Mouse (Mus musculus) bone marrow, adult 2 months (tissue): ENCODE results near the gene Gng13. TPM values are rescaled to one million over a fixed set of nuclear protein-coding genes. Genes with fewer than 3 reads are reported as not detected.

Experiments used
- H3K27ac ChIP-seq: fragments of 200-500 bp; 2 replicates; pipeline ENCODE4 v1.5.1; 2012; ENCODE audit warnings: low read depth, mild to moderate bottlenecking, control low read depth, inconsistent platforms, low read length; ENCODE audit not compliant: control insufficient read depth, poor library complexity, insufficient read depth
- H3K4me1 ChIP-seq: fragments of 200-500 bp; 2 replicates; pipeline ENCODE4 v1.6.1; 2011; ENCODE audit warnings: low read length; ENCODE audit not compliant: control insufficient read depth, insufficient read depth
- H3K4me3 ChIP-seq: fragments of 200-500 bp; replicated peaks from 2 replicates; pipeline ENCODE3; 2011; ENCODE audit warnings: mild to moderate bottlenecking, low read depth, low read length, control low read depth; ENCODE audit not compliant: control insufficient read depth
- CTCF ChIP-seq: fragments of 200-500 bp; IDR thresholded peaks from 2 replicates; pipeline ENCODE4 v1.5.1; 2011; ENCODE audit warnings: low read length, control low read depth; ENCODE audit not compliant: control insufficient read depth, insufficient read depth
- POLR2A ChIP-seq: fragments of 200-500 bp; IDR thresholded peaks from 2 replicates; pipeline ENCODE4 v1.6.1; 2011; ENCODE audit warnings: low read depth, mild to moderate bottlenecking, control low read depth, low read length, borderline replicate concordance; ENCODE audit not compliant: control insufficient read depth
- WGBS: fragments of 180-500 bp; shearing (Covaris S2); methylation state at CpG from one replicate; pipeline ENCODE4 v1.1.7; 2018; 5-methylcytosine and 5-hydroxymethylcytosine counted together
- polyA plus RNA-seq: library from polyadenylated mRNA; stranded (reverse); fragments of >200 nt; gene quantifications from 2 replicates; pipeline ENCODE4 v1.2.4, GENCODE M21; 2011; ENCODE audit warnings: low replicate concordance; ENCODE audit not compliant: missing spikeins, insufficient read depth, insufficient read length

Gene Gng13
- polyA plus RNA-seq: 4.0 and 6.2 TPM in 2 replicates

- WGBS: 2% methylated on average over 45 of the region's 45 CpGs
- H3K27ac ChIP-seq: no peak within 1 kb of the TSS
- no peaks in the 10 kb centered on the region for H3K4me1 ChIP-seq
- no peak within 1 kb of the TSS for H3K4me3 ChIP-seq
- no peak for TF ChIP-seq POLR2A
- TF ChIP-seq CTCF: no peak
Observed at GRCm38 (mm10) chr17:25716711-25717637, at the start of gene Gng13. TSS of gene Gng13 (plus strand) at chr17:25717171.

DNA sequence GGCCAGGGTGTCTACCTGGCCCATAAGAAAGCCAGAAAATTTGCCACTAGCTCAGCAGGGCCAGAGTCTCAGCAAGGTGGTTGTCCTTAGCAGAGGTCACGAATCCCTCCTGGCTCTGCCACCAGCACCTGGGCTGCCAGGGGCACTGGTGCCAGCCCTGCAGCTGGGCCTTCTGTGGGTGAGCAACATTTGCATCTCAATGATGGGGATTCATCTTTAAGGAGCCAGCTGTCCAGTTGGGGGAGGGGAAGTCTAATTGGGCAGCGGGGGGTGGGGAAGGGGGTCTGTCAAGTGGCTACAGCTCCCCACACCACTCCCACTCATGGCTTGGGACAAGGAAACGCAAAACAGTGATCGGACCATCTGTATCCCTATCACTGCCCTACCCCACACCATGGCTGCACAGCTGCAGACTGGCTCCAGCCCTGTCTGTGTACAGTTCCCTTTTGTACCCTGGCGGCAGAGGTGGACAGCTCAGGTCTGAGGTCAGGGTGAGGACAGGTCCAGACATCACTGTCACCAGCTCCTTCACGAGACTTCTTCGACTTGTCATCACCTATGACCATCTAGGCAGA, 48.4 kb upstream of the Gng13 start:
- no peak overlapping the region for H3K4me3 ChIP-seq
- WGBS: 73% methylated on average over 7 of the region's 7 CpGs
- no peak for TF ChIP-seq POLR2A
- TF ChIP-seq CTCF: no peak
- peaks cover 1% of the 10 kb centered on the region; the same call in 1 of the 2 replicates for H3K4me1 ChIP-seq
- no peak overlapping the region for H3K27ac ChIP-seq

DNA sequence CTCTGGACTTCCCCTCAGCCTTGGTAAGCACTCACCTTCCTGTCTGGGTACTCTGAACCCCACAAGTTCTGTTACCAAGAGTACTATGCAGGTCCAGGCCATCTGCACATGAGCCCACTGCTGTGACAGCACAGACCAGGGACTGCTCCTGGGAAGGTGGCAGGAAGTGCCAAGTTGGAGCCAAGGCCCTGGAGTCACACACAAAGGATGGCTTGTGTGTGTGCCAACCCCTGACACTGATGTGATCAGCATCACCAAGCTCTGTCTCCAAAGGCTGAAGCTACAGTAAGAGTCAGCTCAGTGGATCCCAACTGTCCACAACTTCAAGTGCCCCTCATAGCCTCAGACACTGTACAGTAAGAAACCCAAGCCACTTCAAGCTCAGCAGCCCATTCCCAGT, 44.0 kb upstream of the Gng13 start:
- H3K4me3 ChIP-seq: no peak overlapping the region
- peaks cover 1% of the 10 kb centered on the region; the same call in 1 of the 2 replicates for H3K4me1 ChIP-seq
- H3K27ac ChIP-seq: no peak overlapping the region
- TF ChIP-seq CTCF: no peak
- TF ChIP-seq POLR2A: no peak

- Histone ChIP-seq H3K4me1 (peaks cover 2% of the 10 kb centered on the region; the same call in 1 of the 2 replicates), H3K27ac (no peak overlapping the region; the same call in 1 of the 2 replicates), H3K4me3 (no peak overlapping the region)
- TF ChIP-seq CTCF (no peak), POLR2A (no peak)
- WGBS: 6% methylated on average over 6 of the region's 6 CpGs
Observed at GRCm38 (mm10) chr17:25677969-25678368, 39.0 kb upstream of the Gng13 start.

DNA sequence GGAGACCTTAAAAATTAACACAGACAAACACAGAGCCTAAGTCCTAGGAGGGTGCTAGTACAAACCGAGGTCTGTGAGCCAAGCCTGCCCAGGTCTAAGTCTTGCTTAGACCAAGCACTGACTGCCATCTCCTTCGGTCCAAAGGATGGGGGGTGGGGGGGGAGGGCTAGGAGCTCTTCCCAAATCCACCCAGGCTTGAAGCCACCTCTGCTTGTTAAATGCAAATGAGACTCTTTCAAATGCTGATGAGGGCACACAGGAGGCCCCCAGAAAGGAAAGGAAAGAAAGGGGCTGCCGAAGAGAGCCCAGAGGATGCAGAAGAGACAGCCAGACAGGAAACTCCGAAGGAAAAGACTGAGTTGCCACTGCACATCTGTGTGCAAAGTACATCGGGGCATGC, 37.2 kb upstream of the Gng13 start:
- WGBS: 14% methylated on average over 5 of the region's 5 CpGs
- TF ChIP-seq POLR2A: no peak
- no peak for TF ChIP-seq CTCF
- H3K27ac ChIP-seq: no peak overlapping the region
- no peak overlapping the region for H3K4me3 ChIP-seq
- H3K4me1 ChIP-seq: peaks cover 2% of the 10 kb centered on the region; the same call in 1 of the 2 replicates

DNA sequence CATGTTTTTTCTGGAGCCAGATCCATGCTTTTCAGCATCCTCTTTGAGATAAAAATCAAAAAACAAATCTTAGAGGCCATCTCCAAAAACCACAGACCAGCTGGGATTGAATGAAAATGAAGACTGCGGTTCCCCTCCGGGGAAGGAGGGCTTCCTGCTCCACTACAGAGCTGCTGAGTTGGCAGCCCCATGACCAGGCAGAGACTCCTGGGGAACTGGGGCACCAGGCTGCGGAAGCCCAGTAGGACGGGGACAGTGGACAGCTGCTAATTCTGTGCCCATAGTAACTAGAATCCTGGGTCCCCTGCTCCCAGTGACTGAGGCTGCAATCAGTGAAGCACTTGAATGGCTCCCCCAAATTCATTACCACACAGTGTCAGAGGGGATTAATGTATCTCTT, 35.3 kb upstream of the Gng13 start:
- Histone ChIP-seq H3K4me3 (no peak overlapping the region), H3K27ac (no peak overlapping the region), H3K4me1 (peaks cover 2% of the 10 kb centered on the region; the same call in 1 of the 2 replicates)
- WGBS: 45% methylated on average over 4 of the region's 4 CpGs
- TF ChIP-seq POLR2A (no peak), CTCF (no peak)

DNA sequence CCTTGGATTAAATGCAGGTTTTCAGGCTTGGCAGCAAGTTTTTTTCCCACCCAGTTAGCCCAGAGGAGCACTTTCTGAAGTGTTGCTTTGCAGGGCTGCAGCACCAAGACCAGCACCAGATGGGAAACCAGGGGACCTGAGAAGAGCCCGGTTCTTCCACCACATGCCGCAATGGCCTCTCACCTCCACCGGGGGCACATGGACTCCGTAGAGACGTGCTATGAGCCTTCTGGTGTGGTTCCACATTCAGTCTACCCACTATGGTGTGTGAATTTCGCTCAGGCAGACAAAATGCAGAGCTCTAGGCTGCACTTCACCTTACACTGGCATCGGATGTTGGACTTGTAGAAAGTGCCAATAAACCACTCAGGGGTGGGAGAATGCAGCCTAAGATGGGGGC, 30.6 kb upstream of the Gng13 start:
- WGBS: 27% methylated on average over 7 of the region's 7 CpGs
- Histone ChIP-seq H3K4me1 (no peaks in the 10 kb centered on the region), H3K4me3 (no peak overlapping the region), H3K27ac (no peak overlapping the region)
- TF ChIP-seq POLR2A: no peak
- no peak for TF ChIP-seq CTCF

- Histone ChIP-seq H3K4me1 (no peaks in the 10 kb centered on the region), H3K27ac (no peak overlapping the region), H3K4me3 (no peak overlapping the region)
- 77% methylated on average over 4 of the region's 4 CpGs for WGBS
- TF ChIP-seq CTCF (no peak), POLR2A (no peak)
Observed at GRCm38 (mm10) chr17:25688922-25689321, 28.0 kb upstream of the Gng13 start.
